Mouse (Mus musculus) MEL (cell line): ENCODE results near the gene Tbl2.

Experiments
- BHLHE40 ChIP-seq: IDR thresholded peaks from 2 replicates; pipeline ENCODE4 v1.6.1; 2012; ENCODE audit warnings: low read depth, mild to moderate bottlenecking, inconsistent platforms, low read length, improper control_type of control experiment, borderline replicate concordance
- CHD2 ChIP-seq: IDR thresholded peaks from 2 replicates; pipeline ENCODE4 v1.6.1; 2011; ENCODE audit warnings: low read length, improper control_type of control experiment
- CTCF ChIP-seq, 3 experiments: IDR thresholded peaks in 2 of 3; conservative IDR thresholded peaks in 1 of 3; 2 replicates each; pipeline ENCODE4 v1.5.1; 2011 to 2012; ENCODE audit warnings: low read length in 3 of 3, low read depth in 2 of 3, mild to moderate bottlenecking in 2 of 3, improper control_type of control experiment in 1 of 3, inconsistent platforms in 1 of 3, mixed read lengths in 1 of 3, moderate library complexity in 1 of 3; ENCODE audit not compliant: control insufficient read depth in 1 of 3, insufficient read depth in 1 of 3, poor library complexity in 1 of 3, severe bottlenecking in 1 of 3
- EP300 ChIP-seq, 2 experiments: IDR thresholded peaks; 2 replicates each; pipeline ENCODE4 v1.6.1; 2011; ENCODE audit warnings: improper control_type of control experiment in 2 of 2, low read length in 2 of 2, low read depth in 1 of 2, mild to moderate bottlenecking in 1 of 2
- GABPA ChIP-seq: IDR thresholded peaks from 2 replicates; pipeline ENCODE4 v1.6.1; 2012; ENCODE audit warnings: low read depth, mild to moderate bottlenecking, inconsistent platforms, low read length, improper control_type of control experiment, moderate library complexity
- HCFC1 ChIP-seq: IDR thresholded peaks from 2 replicates; pipeline ENCODE4 v1.6.1; 2012; ENCODE audit warnings: low read depth, mild to moderate bottlenecking, inconsistent platforms, low read length, improper control_type of control experiment, moderate library complexity
- MAX ChIP-seq: IDR thresholded peaks from 2 replicates; pipeline ENCODE4 v1.6.1; 2011; ENCODE audit warnings: low read length, improper control_type of control experiment
- POLR2A ChIP-seq, 2 experiments: IDR thresholded peaks; 2 replicates each; pipeline ENCODE4 v1.6.1; 2011 to 2012; ENCODE audit warnings: low read length in 2 of 2, mild to moderate bottlenecking in 2 of 2, control low read depth in 1 of 2, improper control_type of control experiment in 1 of 2, low read depth in 1 of 2, moderate library complexity in 1 of 2; ENCODE audit not compliant: control insufficient read depth in 1 of 2, insufficient read depth in 1 of 2, poor library complexity in 1 of 2
- POLR2AphosphoS2 ChIP-seq: IDR thresholded peaks from 2 replicates; pipeline ENCODE4 v1.6.1; 2011; ENCODE audit warnings: low read length, improper control_type of control experiment

- TF ChIP-seq POLR2A (IDR thresholded peaks at IDR 0.05; ENCODE audit: control insufficient read depth in 1 of 2, insufficient read depth in 1 of 2, low read depth in 1 of 2, low read length in 2 of 2, poor library complexity in 1 of 2), result peak in 1 of 2 experiments; percentile 82; a peak in 3 of 4 replicates
- TF ChIP-seq BHLHE40, result no peak; the same call in 1 of the 2 replicates
- peak; percentile 49; the same call in 1 of the 2 replicates for TF ChIP-seq CHD2
- TF ChIP-seq POLR2AphosphoS2, result peak; percentile 38; the same call in 1 of the 2 replicates
- peak; percentile 79 for TF ChIP-seq HCFC1
- no peak; a peak in 1 of 4 replicates for TF ChIP-seq EP300 (IDR thresholded peaks at IDR 0.05; ENCODE audit: low read depth in 1 of 2, low read length in 2 of 2)
- TF ChIP-seq MAX, result peak; percentile 32
- TF ChIP-seq CTCF (IDR thresholded peaks at IDR 0.05 in 2 of 3, conservative IDR thresholded peaks at IDR 0.05 in 1 of 3; ENCODE audit: control insufficient read depth in 1 of 3, insufficient read depth in 1 of 3, low read depth in 2 of 3, low read length in 3 of 3, poor library complexity in 1 of 3, severe bottlenecking in 1 of 3), result no peak
- no peak for TF ChIP-seq GABPA
These were observed 37.3 kb downstream of the Tbl2 start, which contains the start of gene Baz1b for GRCm38 (mm10) chr5:135186621-135187348.
